Mouse (Mus musculus): ENCODE results near the gene B3gat2.

DNA sequence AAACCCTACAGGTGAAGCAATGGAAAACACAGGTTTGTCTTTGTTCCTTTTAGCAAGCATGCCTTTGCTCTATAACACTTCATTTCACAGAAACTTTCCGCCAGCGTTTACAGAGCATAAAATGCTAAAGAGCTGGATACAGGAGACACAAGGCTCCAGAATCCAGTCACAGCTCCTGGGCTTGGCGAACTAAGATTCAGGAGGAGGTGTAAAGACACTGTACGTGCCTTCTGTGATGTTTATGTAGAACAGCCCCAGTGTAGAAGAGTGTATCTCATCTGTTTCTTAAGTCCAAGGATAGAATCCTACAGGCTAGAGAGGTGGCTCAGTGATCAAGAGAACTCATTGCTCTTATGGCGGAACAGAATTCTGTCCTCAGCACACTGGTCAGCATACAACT is 30.2 kb upstream of the B3gat2 start:
- TF ChIP-seq CTCF (IDR thresholded peaks at IDR 0.05; ENCODE audit: low read depth, low read length) (no peak), POLR2A (IDR thresholded peaks at IDR 0.05; ENCODE audit: insufficient read depth, low read length) (no peak)

All from ES-Bruce4 (cell line).